Mouse (Mus musculus) midbrain, embryonic 14.5 days (tissue): ENCODE data around the gene Dzank1. TPM values are rescaled to one million over a fixed set of nuclear protein-coding genes. Genes with fewer than 3 reads are reported as not detected.

Experiments used
- ATAC-seq: fragments of 200-750 bp; cut with Nextera tagmentation; 2 replicates; pipeline ENCODE4 v1.8.0; 2017; ENCODE audit warnings: moderate number of reproducible peaks, moderate library complexity; ENCODE audit not compliant: low FRiP score, low TSS enrichment
- DNase-seq: peaks from one replicate; pipeline ENCODE4 v3.0.0-alpha.2; 2015
- H3K27ac ChIP-seq: fragments of 300-500 bp; sonication (generic); replicated peaks from 2 replicates; pipeline ENCODE4 v1.5.1; 2014; ENCODE audit warnings: mild to moderate bottlenecking, low read depth, low read length, moderate library complexity
- H3K27me3 ChIP-seq: fragments of 300-500 bp; sonication (generic); 2 replicates; pipeline ENCODE4 v1.6.1; 2014; ENCODE audit warnings: low read length, control low read depth, mixed read lengths; ENCODE audit not compliant: control insufficient read depth, insufficient read depth
- H3K36me3 ChIP-seq: fragments of 300-500 bp; sonication (generic); 2 replicates; pipeline ENCODE4 v1.6.1; 2014; ENCODE audit warnings: low read length, control low read depth; ENCODE audit not compliant: control insufficient read depth, insufficient read depth
- H3K4me1 ChIP-seq: fragments of 300-500 bp; sonication (generic); 2 replicates; pipeline ENCODE4 v1.6.1; 2014; ENCODE audit warnings: mild to moderate bottlenecking, antibody characterized with exemption, low read length, control low read depth; ENCODE audit not compliant: control insufficient read depth, insufficient read depth
- H3K4me2 ChIP-seq: fragments of 300-500 bp; sonication (generic); 2 replicates; pipeline ENCODE4 v1.6.1; 2014; ENCODE audit warnings: mild to moderate bottlenecking, low read length, moderate library complexity
- H3K4me3 ChIP-seq: fragments of 300-500 bp; sonication (generic); replicated peaks from 2 replicates; pipeline ENCODE4 v1.5.1; 2014; ENCODE audit warnings: low read depth, low read length
- H3K9ac ChIP-seq: fragments of 300-500 bp; sonication (generic); replicated peaks from 2 replicates; pipeline ENCODE4 v1.6.1; 2014; ENCODE audit warnings: mild to moderate bottlenecking, low read length, moderate library complexity
- H3K9me3 ChIP-seq: fragments of 300-500 bp; sonication (generic); 2 replicates; pipeline ENCODE4 v1.6.1; 2016; ENCODE audit warnings: low read length, control low read depth, mixed read lengths; ENCODE audit not compliant: control insufficient read depth
- WGBS: fragments of 180-500 bp; shearing (Covaris S2); extraction: QIAGEN DNeasy Blood & Tissue Kit; methylation state at CpG from one replicate; pipeline ENCODE4 v1.1.7; 2014; 5-methylcytosine and 5-hydroxymethylcytosine counted together
- polyA plus RNA-seq: library from polyadenylated mRNA; unstranded; fragments of >200 nt; fragmentation: Nextera tagmentation; extraction: Ambion mirVana; gene quantifications from 2 replicates; pipeline ENCODE4 v1.2.1, GENCODE M21; 2014

Dzank1 gene
- 13.1 and 16.6 TPM in 2 replicates for polyA plus RNA-seq

GRCm38 (mm10) chr2:144526981-144527820 lies at the start of gene Dzank1, which contains the start of gene Polr3f:
Gene Dzank1, minus strand, starts transcription at chr2:144527414.
Gene Polr3f, plus strand, starts transcription at chr2:144527718.
- Histone ChIP-seq H3K4me3 (peak within 1 kb of the TSS; percentile 89), H3K36me3 (peaks cover 18% of the 10 kb centered on the region), H3K27me3 (no peaks in the 10 kb centered on the region), H3K4me2 (peak within 1 kb of the TSS; percentile 91), H3K9me3 (no peaks in the 10 kb centered on the region), H3K4me1 (peaks cover 16% of the 10 kb centered on the region), H3K27ac (peak within 1 kb of the TSS; percentile 98), H3K9ac (peak within 1 kb of the TSS; percentile 81)
- DNase-seq (peak; percentile 98), ATAC-seq (peak; percentile 98)
- WGBS, result under 1% methylated on average over 56 of the region's 56 CpGs

- H3K9me3 ChIP-seq, result no peaks in the 10 kb centered on the region
- H3K4me3 ChIP-seq, result peak within 1 kb of the TSS; percentile 68
- DNase-seq (peak; percentile 97), ATAC-seq (peak; percentile 98)
- peaks cover 11% of the 10 kb centered on the region for H3K36me3 ChIP-seq
- H3K9ac ChIP-seq, result peak within 1 kb of the TSS; percentile 55
- WGBS, result under 1% methylated on average over 44 of the region's 44 CpGs
- H3K27me3 ChIP-seq, result no peaks in the 10 kb centered on the region
- H3K4me1 ChIP-seq, result peaks cover 11% of the 10 kb centered on the region; the same call in 1 of the 2 replicates
- H3K4me2 ChIP-seq, result peak within 1 kb of the TSS; percentile 76
- H3K27ac ChIP-seq, result peak within 1 kb of the TSS; percentile 80
Measured at GRCm38 (mm10) chr2:144555820-144556552, 28.8 kb upstream of the Dzank1 start, which contains the start of gene Sec23b. Gene Sec23b, plus strand, starts transcription at chr2:144556229.

GRCm38 (mm10) chr2:144555286-144555819 lies 28.1 kb upstream of the Dzank1 start:
- WGBS, result 2% methylated on average over 14 of the region's 14 CpGs
- Histone ChIP-seq H3K27me3 (no peaks in the 10 kb centered on the region), H3K4me3 (peak overlapping the region; percentile 68), H3K4me1 (peaks cover 11% of the 10 kb centered on the region; the same call in 1 of the 2 replicates), H3K9me3 (no peaks in the 10 kb centered on the region), H3K27ac (peak overlapping the region; percentile 80), H3K9ac (peak overlapping the region; percentile 55), H3K4me2 (peak overlapping the region; percentile 76), H3K36me3 (peaks cover 11% of the 10 kb centered on the region)
- DNase-seq (peak; percentile 25), ATAC-seq (no peak)

GRCm38 (mm10) chr2:144553905-144554304 lies 26.7 kb upstream of the Dzank1 start:
- no peak overlapping the region for H3K4me2 ChIP-seq
- H3K4me1 ChIP-seq, result peaks cover 15% of the 10 kb centered on the region; the same call in 1 of the 2 replicates
- no peaks in the 10 kb centered on the region for H3K27me3 ChIP-seq
- H3K9ac ChIP-seq, result no peak overlapping the region
- H3K9me3 ChIP-seq, result no peaks in the 10 kb centered on the region
- no peaks in the 10 kb centered on the region for H3K36me3 ChIP-seq
- ATAC-seq, result no peak
- WGBS, result 92% methylated on average over 3 of the region's 3 CpGs
- DNase-seq, result no peak
- H3K4me3 ChIP-seq, result no peak overlapping the region
- no peak overlapping the region for H3K27ac ChIP-seq

GRCm38 (mm10) chr2:144550529-144550928 lies 23.3 kb upstream of the Dzank1 start, which contains the start of gene Rbbp9:
Gene Rbbp9, minus strand, starts transcription at chr2:144550869.
- Histone ChIP-seq H3K9me3 (no peaks in the 10 kb centered on the region), H3K4me3 (peak within 1 kb of the TSS; percentile 76), H3K27me3 (no peaks in the 10 kb centered on the region), H3K9ac (peak within 1 kb of the TSS; percentile 81), H3K27ac (peak within 1 kb of the TSS; percentile 86), H3K36me3 (peaks cover 23% of the 10 kb centered on the region), H3K4me2 (peak within 1 kb of the TSS; percentile 70), H3K4me1 (peaks cover 9% of the 10 kb centered on the region; the same call in 1 of the 2 replicates)
- ATAC-seq (peak; percentile 97), DNase-seq (peak; percentile 92)
- WGBS, result under 1% methylated on average over 17 of the region's 17 CpGs

- 78% methylated on average over 4 of the region's 4 CpGs for WGBS
- no peak overlapping the region for H3K4me3 ChIP-seq
- H3K4me1 ChIP-seq, result peaks cover 4% of the 10 kb centered on the region; the same call in 1 of the 2 replicates
- no peaks in the 10 kb centered on the region for H3K27me3 ChIP-seq
- no peak overlapping the region for H3K27ac ChIP-seq
- no peak overlapping the region for H3K4me2 ChIP-seq
- ATAC-seq, result no peak
- H3K9me3 ChIP-seq, result no peaks in the 10 kb centered on the region
- no peak for DNase-seq
- H3K9ac ChIP-seq, result no peak overlapping the region
- H3K36me3 ChIP-seq, result peaks cover 50% of the 10 kb centered on the region
Measured at GRCm38 (mm10) chr2:144547559-144547958, 20.3 kb upstream of the Dzank1 start.

GRCm38 (mm10) chr2:144545481-144545880 lies 18.3 kb upstream of the Dzank1 start:
- H3K9ac ChIP-seq, result no peak overlapping the region
- H3K36me3 ChIP-seq, result peaks cover 62% of the 10 kb centered on the region
- ATAC-seq, result no peak
- no peaks in the 10 kb centered on the region for H3K9me3 ChIP-seq
- H3K27ac ChIP-seq, result no peak overlapping the region
- WGBS, result 86% methylated on average over 1 of the region's 1 CpGs
- DNase-seq, result no peak
- no peak overlapping the region for H3K4me2 ChIP-seq
- peaks cover 4% of the 10 kb centered on the region; the same call in 1 of the 2 replicates for H3K4me1 ChIP-seq
- no peak overlapping the region for H3K4me3 ChIP-seq
- no peaks in the 10 kb centered on the region for H3K27me3 ChIP-seq

GRCm38 (mm10) chr2:144545061-144545460 lies 17.8 kb upstream of the Dzank1 start:
- Histone ChIP-seq H3K27ac (no peak overlapping the region), H3K4me2 (no peak overlapping the region), H3K27me3 (no peaks in the 10 kb centered on the region), H3K36me3 (peaks cover 66% of the 10 kb centered on the region), H3K4me3 (no peak overlapping the region), H3K9me3 (no peaks in the 10 kb centered on the region), H3K4me1 (peaks cover 3% of the 10 kb centered on the region; the same call in 1 of the 2 replicates), H3K9ac (no peak overlapping the region)
- ATAC-seq, result no peak
- no peak for DNase-seq
- WGBS, result 94% methylated on average over 2 of the region's 2 CpGs
